In the genomic region with DNA sequence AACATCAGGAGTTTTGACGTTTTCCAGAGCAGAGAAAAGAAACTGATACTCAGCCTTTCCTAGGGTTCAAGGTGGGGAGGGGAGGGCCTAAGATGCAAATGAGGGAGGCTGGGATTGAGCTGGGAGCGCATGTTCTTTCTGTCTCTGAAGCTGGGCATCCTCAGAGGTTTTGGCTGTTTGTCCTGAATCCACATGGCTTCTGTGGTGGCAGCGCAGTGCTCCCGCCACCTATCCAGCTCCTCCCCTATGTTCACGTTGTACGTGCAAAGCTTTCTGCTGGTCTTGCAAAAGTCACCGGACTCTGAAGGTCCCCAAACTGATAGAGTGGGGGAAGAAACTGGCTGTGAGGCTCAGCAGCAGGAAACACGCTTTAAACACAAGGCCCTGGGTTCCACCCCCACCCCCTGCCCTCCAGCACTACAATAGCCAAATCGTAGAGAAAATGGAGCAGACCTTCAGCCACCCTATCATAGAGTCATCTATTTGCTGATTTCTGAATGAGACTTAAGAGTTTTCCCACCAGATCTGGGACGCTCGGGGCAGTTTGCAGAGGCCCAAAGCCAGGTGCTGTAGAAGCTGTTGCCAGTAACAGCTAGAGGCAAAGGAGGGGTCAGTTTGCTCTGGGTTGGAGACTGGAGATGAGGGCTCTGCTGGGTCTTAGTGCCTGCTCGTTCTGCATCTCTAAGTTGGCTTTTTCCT, we compare ENCODE assay signal across 8 mouse cellular contexts. TPM values are rescaled to one million over a fixed set of nuclear protein-coding genes. Genes with fewer than 3 reads are reported as not detected.
A peak's percentile ranks its signal among the peaks of the same experiment; 100 is the strongest.
DNase-seq lines count a peak whose midpoint lies in the region; ATAC-seq lines count a peak whose summit lies in the region.

No protein-coding gene starts in this region.

- H3K27ac ChIP-seq in midbrain, embryonic 14.5 days (replicated peaks; ENCODE audit: low read depth, low read length), result peak overlapping the region; percentile 37; the same call in 1 of the 2 replicates

- H3K4me3 ChIP-seq in midbrain, embryonic 14.5 days (replicated peaks; ENCODE audit: low read depth, low read length), result peak overlapping the region; percentile 25

- H3K4me1 ChIP-seq in midbrain, embryonic 14.5 days (ENCODE audit: control insufficient read depth, insufficient read depth, low read length), result 0 out of 2 replicates have a peak, but pooled peaks cover 10% of the 10 kb centered on the region

- no peaks in the 10 kb centered on the region for H3K36me3 ChIP-seq in midbrain, embryonic 14.5 days (ENCODE audit: control insufficient read depth, insufficient read depth, low read length)

- no peak overlapping the region for H3K9ac ChIP-seq in midbrain, embryonic 14.5 days (replicated peaks; ENCODE audit: low read length)

- WGBS in midbrain, embryonic 14.5 days, result 2% methylated on average over 12 of the region's 12 CpGs

- DNase-seq in layer of hippocampus, adult 11-12 months (ENCODE audit: low spot score), result peak; percentile 42
- DNase-seq in layer of hippocampus, adult 9-10 months (ENCODE audit: low spot score), result no peak
- DNase-seq in cerebellum, postnatal 25 days, result peak; percentile 65 to 77
- DNase-seq in heart, adult 18-20 months, result peak; percentile 69 to 73
- peak; percentile 18 for DNase-seq in kidney, adult 18-20 months
- DNase-seq in liver, result peak; percentile 42
- peak; percentile 79 for DNase-seq in midbrain, embryonic 14.5 days
- DNase-seq in thymus, postnatal 36 days, result peak; percentile 11 to 13

- peak overlapping the region; percentile 53 for H3K4me2 ChIP-seq in midbrain, embryonic 14.5 days (ENCODE audit: low read length)

- H3K9me3 ChIP-seq in midbrain, embryonic 14.5 days (ENCODE audit: control insufficient read depth, low read length), result no peaks in the 10 kb centered on the region

- ATAC-seq in midbrain, embryonic 14.5 days (ENCODE audit: low FRiP score, low TSS enrichment), result peak; percentile 74

- no peaks in the 10 kb centered on the region for H3K27me3 ChIP-seq in midbrain, embryonic 14.5 days (ENCODE audit: control insufficient read depth, insufficient read depth, low read length)

RNA-seq across cellular contexts. Expression of a gene that starts 42.0 kb away (rescaled TPM):
- total RNA-seq in heart, adult 18-20 months (2021), result 1 to 10 TPM in 1 of 2 experiments, under 1 TPM in 1; 0.75 to 1.1 TPM
- polyA plus RNA-seq in midbrain, embryonic 14.5 days (2014; fragmentation: Nextera tagmentation; extraction: Ambion mirVana), result 153 and 230 TPM in 2 replicates
